Mouse (Mus musculus): ENCODE measurements around the gene Ankrd33. TPM values are rescaled to one million over a fixed set of nuclear protein-coding genes. Genes with fewer than 3 reads are reported as not detected.

Gene Ankrd33
- total RNA-seq (2014; fragmentation: Nextera tagmentation) (not detected in 2 replicates), total RNA-seq (2017) (not detected in 2 replicates)

DNA sequence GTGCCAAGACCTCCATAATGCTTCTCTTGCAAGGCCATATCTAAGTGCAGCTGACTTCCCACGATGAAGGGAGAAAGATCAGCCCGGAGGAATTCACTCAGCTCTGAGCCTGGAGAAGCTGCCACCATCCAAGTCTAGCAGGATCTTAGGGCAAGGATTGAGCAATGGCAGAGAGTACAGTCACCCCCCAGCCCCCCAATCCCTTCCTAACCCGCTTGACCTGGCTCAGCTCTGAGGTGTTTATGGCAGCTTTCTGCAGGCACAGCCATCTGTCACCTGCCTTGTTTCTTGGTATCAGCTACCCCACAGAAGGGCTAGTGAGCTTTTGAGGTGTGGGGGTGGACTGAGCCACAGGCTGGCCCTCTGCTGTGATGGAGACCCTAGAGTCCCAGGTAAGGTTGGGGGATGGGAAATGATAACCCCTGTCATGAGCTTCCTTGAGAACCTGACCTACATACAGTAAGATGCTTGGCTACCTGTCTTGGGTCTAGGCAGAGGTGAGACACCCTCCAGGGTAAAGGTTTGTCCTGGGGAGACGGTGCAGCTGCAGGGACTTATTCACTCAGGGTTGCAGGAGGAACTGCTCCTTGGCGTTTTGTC lies at the start of gene Ankrd33:
Gene Ankrd33 (plus strand): TSS at position 245 of the 600 bp plus-strand sequence.
- no peak for ATAC-seq (replicated peaks; ENCODE audit: poor library complexity, severe bottlenecking)

GRCm38 (mm10) chr15:101066364-101066847 lies 49.1 kb upstream of the Ankrd33 start:
- no peak for ATAC-seq (replicated peaks; ENCODE audit: poor library complexity, severe bottlenecking)

GRCm38 (mm10) chr15:101066920-101067696 lies 48.4 kb upstream of the Ankrd33 start:
- no peak for ATAC-seq (replicated peaks; ENCODE audit: poor library complexity, severe bottlenecking)

DNA sequence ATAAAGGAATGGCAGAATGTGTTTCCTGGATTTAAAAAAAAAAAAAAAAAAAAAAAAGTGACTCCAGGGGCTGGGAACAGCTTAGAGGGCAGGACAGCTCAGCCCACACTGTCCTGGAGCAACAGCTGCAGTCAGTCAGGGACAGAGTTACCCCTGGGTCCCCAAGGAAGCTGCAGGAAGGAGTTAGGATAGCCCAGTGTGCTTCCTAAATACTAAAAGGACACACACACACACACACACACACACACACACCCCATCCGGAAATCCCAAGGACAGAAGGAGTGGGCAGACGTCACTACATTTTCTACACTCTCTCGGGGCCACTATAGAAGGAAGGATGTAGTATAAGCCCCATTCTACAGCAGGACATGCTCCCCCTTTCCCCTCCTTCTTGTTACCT lies 47.5 kb upstream of the Ankrd33 start:
- ATAC-seq (replicated peaks; ENCODE audit: poor library complexity, severe bottlenecking) = no peak

DNA sequence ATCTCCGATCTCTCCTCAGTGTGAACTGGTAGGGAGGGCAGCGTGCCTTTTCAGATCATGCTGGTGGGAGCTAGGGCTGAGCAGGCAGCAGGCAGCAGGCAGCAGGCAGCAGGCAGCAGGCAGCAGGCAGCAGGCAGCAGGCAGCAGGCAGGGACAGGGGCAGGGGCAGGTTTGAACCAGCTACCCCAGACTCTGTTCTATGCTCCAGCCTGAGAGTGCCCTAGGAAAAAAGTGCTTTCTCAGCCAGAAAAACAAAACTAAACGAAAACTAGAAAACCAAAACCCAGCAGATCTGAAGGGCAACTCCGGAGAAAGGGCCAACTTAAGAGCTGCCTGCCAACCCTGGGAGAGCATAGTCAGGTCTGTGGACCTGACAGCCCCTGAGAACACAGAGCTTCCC lies 46.9 kb upstream of the Ankrd33 start:
- no peak for ATAC-seq (replicated peaks; ENCODE audit: poor library complexity, severe bottlenecking)

- ATAC-seq (replicated peaks; ENCODE audit: poor library complexity, severe bottlenecking) = no peak
Measured at GRCm38 (mm10) chr15:101069641-101070190, 45.8 kb upstream of the Ankrd33 start.

DNA sequence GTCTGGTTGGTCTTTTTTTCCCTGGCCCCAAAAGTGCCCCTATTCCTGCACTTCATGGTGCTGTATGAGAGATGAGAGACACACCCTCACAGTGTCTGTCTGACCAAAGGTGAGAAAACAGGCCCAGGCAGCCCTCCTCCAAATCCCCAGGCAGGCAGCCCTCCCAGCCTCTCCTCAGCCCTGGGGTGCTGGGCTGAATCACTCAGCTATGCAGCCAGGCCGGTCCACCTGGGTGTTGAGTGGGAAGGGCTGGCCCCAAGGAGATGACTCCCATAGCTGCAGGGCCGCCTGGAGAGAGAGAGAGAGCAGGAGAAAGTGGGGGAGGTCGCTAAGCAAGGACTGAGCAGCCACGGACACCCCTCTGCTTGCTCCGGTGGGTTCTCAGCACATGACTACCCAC lies 44.8 kb upstream of the Ankrd33 start:
- no peak for ATAC-seq (replicated peaks; ENCODE audit: poor library complexity, severe bottlenecking)

GRCm38 (mm10) chr15:101072736-101073135 lies 42.8 kb upstream of the Ankrd33 start:
- ATAC-seq (replicated peaks; ENCODE audit: poor library complexity, severe bottlenecking) = no peak

DNA sequence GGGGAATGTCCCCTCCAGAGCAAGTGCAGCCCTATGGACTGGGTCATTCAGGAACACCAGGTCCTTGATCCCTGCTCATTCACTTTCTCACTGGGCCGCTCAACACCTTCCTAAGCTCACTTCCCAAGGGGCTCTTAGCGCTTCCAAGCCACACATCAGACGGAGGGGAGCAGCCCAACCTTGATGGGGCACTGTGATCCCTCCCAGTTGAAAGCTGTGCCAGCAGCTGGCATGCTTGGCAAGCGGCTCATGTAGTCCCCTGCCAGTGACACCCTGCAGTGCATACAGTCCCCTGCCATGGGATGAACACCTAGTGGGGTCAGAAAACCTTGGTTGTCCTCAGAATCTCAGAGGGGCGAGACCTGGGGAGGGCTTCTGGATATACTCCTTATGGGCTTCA lies 41.5 kb upstream of the Ankrd33 start:
- ATAC-seq (replicated peaks; ENCODE audit: poor library complexity, severe bottlenecking) = no peak

DNA sequence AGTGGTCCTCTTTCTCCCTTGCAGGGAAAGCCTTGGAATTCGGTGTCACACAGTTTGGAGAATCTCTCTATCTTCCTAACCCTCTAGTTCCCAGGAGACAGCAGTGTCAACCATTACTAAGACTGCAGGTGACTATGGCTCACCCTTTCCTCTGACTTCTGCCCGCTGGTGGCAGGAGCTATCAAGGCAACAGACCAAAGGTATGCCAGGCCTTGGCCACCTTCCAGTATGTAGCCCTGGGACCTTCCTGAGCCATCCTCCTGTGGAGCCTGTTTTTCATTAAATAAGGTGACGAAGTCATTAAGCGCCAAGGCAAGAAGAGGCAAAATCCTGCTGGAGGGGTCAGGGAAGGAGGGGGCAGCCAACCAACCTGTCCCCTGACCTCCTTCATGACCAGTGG lies 40.4 kb upstream of the Ankrd33 start:
- no peak for ATAC-seq (replicated peaks; ENCODE audit: poor library complexity, severe bottlenecking)

DNA sequence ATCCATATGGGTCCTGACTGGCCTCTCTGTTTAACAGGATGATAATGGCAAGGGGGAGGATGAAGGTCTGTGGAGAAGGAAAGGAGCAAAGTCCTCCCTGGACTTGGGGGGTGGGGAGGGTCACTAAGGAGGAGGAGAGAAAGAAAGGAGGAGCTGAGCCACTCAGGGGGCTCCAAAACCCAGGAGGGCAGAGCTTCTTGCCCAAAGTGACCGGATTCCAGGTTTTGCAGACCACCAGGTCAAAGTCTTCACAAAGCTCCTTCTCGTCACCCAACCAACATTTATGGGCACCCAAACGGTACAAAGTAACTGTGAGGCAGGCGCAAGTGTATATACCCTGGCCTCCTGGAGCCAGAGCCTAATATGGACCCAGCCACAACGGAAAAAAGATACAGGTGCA lies 39.9 kb upstream of the Ankrd33 start:
- ATAC-seq (replicated peaks; ENCODE audit: poor library complexity, severe bottlenecking) = no peak

- no peak for ATAC-seq (replicated peaks; ENCODE audit: poor library complexity, severe bottlenecking)
Measured at GRCm38 (mm10) chr15:101076071-101077000, 39.2 kb upstream of the Ankrd33 start.

GRCm38 (mm10) chr15:101077001-101077812 lies 38.3 kb upstream of the Ankrd33 start:
- 0 out of 2 replicates have a peak, but pooled peaks have one; percentile 20 for ATAC-seq (replicated peaks; ENCODE audit: poor library complexity, severe bottlenecking)

GRCm38 (mm10) chr15:101077813-101078730 lies 37.5 kb upstream of the Ankrd33 start, which contains the start of gene Fignl2:
Gene Fignl2, minus strand, starts transcription at chr15:101078567.
- ATAC-seq (replicated peaks; ENCODE audit: poor library complexity, severe bottlenecking) = no peak

DNA sequence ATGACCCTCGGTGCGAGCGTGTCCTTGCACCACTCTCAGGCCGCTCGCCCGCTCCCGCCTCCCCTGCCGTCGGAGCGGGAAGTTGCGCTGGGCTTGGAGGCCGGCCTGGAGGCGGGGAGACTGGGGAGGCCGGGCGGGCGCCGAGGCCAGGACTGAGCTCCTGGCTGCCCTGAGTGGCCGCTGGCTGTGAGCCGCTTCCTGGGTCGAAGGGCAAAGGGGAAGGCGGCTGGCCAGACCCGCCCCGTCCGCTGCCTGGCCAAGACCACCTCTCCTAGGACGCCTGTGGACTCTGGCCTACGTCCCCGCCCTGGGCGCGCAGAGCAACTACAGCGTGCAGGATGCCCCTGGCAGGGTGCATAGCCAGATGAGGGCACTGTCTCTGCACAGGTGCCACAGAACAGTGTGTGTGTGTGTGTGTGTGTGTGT lies 36.8 kb upstream of the Ankrd33 start:
- ATAC-seq (replicated peaks; ENCODE audit: poor library complexity, severe bottlenecking) = peak; percentile 72

DNA sequence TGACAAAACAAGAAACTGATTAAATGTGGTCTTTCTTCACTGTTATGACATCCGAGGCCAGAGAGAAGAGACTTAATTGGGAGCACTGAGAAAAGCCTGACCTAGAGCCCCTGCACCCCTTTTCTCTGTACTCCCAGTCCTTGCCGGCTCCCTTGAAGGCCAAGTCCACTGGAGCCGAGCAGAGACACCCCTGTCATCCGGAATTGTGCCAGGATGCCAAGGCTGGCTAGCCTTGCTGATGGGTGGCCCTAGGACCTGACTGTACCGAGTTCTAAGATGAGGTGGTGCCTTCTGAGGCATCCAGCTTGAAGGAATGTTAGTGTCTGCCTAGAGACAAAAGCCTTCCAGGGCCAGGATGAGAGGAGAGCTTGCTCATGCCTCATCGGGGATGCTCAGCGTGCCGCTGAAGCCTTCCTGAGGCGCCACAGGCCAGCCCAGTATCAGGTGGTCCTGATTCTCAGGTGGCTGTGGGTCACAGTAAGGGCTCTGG lies 35.5 kb upstream of the Ankrd33 start:
- no peak for ATAC-seq (replicated peaks; ENCODE audit: poor library complexity, severe bottlenecking)

DNA sequence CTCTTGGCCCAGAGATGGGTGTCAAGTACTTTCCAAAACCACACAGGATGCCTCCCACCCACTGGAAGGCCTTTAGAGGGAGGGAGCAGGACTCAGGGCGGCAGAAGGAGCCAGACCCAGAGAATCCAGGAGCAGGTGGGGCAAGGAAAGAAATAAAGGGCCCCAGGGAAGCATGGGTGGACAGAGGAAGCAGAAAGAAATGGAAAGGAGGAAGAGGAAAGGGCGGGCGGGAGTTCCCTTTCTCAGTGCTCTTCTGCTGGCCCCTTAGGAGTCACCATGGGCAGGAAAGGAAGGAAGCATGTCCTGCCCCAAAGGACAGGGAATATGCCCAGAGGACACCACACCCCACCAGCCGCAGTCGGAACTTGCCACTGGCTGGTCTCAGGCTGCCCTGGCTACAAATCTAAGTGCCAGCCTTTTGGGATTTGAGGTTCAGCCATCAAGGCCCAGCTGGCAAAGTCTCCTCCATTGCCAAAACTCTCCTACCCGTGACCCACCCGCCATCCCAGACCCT lies 34.5 kb upstream of the Ankrd33 start:
- ATAC-seq (replicated peaks; ENCODE audit: poor library complexity, severe bottlenecking) = no peak

GRCm38 (mm10) chr15:101082236-101082635 lies 33.3 kb upstream of the Ankrd33 start:
- no peak for ATAC-seq (replicated peaks; ENCODE audit: poor library complexity, severe bottlenecking)

Measured in granulocyte monocyte progenitor cell, adult 5-6 weeks (primary cell).